Mouse (Mus musculus): ENCODE measurements at regions not wholly inside any gene's neighbourhood (a gene's known extent, or its start where the extent isn't known, plus 50 kb on each side); places are given as distances from the start of the nearest gene placed in this dataset.
A peak's percentile ranks its signal among the peaks of the same experiment; 100 is the strongest.

DNA sequence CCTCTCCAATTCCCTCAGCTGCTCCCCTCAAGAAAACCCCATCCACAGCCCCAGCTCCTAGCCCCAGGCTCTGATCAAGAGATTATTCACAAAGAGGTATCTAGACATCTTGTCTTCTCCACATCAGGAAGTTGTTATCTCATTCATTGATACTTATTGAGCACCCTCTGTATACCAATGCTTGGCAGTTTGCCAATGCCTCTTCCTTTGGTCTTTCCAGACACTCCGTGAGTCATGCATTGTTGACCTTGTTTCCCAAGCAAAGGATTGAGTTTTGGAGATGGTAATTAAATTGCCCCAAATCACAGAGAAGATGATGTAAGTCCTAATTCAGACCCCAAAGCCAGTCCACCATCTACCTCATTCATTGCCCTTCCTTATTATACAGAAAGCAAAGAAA, 235.9 kb upstream of the Zmiz1 start:
- DNase-seq (ENCODE audit: low spot score in 2 of 2): no peak

DNA sequence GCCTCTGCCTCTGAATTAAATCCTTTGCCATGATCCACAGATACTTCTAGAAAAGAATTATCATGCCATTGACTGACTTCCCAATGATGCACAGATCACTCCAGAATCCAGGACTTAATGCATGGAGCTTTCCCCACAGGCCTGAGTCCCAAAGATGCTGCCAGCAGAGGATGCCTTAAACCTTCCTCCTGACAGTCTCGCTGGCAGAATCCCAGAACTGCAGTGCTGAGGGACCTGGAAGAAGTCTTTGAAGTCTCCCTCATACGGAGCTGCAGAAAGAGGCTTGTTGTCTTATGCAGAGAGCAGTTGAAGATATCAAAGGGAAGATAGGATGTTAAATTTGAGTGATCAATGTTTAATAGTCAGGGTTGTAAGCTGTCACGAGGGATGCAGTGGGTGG, 233.8 kb upstream of the Zmiz1 start:
- DNase-seq (ENCODE audit: low spot score in 2 of 2): no peak

DNA sequence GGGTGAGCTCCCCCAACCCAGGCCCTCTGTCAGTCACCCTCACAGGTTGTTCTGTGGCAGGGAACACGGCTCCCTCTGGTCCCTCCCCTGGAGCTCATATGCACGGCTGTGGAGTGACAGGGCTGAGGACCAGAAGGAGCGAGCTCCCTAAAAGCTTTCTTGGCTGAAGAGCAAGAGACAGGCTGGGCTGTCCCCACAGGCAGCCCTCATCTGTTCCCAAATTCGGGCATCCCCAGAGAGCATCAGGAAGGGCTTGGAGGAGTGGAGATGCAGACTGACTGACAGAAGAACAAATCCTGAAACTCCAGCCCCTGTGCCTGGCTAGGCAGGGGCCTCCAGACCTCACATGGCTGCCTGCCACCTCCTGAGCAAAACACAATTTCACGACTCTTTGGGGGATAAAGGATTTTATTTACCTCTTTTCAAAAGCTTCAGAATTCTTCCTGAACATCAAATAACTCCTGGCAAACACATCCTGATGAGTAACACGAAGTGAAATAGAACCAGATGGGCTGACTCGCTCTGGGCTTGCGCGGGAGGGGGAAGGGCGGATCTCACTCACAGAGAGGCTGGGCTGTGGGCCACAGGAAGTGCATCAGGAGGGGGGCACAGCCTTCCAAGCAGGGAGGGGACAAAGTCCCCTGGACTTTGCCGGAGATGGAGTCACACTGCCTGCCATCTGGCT, 232.7 kb upstream of the Zmiz1 start:
- DNase-seq (ENCODE audit: low spot score in 2 of 2): peak in 1 of 2 experiments; percentile 40

DNA sequence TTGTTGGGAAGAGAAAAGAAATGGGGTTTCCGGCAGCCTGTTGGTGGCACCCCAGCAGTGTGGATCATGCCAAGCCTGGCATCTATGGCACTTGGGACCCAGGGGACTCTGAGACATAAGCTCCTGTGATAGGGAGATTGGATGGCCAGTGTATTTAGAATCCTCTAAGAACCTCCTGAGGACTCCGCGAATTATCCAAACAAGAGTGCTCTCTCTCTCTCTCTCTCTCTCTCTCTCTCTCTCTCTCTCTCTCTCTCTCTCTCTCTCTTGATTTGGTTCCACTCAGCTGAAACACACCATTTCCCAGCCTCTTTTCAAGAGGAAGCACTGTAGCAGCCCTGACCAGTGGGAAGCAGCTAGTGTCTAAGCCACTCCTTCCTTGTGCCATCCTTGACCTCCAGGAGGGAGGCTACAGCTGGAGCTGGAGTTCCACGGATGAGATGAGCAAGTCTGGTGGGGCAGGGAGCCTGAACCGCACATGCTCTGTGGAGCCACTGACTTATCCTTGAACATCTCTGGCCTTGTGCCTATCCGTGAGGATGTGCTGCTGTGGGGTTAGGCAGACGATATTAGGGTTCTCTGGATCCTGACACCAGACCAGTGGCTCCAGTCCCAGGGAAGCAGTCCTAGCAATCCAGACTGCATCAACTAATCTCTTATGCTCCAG, 232.0 kb upstream of the Zmiz1 start:
- DNase-seq (ENCODE audit: low spot score in 2 of 2): no peak

DNA sequence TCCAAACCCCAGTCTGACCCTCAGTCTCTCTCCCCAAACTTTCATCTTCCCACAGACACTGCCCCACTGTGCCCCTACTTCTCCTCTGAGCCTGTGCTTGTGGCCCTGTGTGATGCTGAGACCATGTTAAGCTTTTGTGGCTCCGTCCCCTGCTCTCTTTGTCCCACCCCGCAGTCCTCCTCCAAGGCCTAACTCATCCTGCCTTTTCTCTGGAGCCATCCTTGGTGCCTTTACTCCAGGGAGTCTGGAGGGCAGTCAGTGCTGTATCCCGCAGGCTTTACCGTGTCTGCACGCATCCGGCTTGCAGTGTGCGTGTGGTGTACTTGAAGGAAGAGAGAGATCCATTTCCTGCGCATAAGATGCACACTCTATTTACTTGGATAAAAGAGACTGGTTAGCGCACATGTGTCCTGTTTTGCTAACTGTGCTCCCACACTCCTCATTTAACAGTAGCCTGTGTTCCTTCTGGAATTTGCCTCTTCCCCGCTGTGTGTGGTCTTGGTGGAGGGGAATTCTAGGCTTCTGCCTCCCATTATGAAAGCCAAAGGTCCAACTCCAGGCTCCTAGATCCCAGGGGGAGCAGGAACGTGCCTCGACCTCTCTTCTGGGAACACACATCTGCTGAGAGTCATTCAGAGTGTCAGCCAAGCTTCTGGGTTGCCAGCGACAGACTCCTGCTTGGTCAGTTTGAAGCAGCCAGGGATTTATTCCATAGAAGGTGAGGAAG, 230.5 kb upstream of the Zmiz1 start:
- no peak for DNase-seq (ENCODE audit: low spot score in 2 of 2)

DNA sequence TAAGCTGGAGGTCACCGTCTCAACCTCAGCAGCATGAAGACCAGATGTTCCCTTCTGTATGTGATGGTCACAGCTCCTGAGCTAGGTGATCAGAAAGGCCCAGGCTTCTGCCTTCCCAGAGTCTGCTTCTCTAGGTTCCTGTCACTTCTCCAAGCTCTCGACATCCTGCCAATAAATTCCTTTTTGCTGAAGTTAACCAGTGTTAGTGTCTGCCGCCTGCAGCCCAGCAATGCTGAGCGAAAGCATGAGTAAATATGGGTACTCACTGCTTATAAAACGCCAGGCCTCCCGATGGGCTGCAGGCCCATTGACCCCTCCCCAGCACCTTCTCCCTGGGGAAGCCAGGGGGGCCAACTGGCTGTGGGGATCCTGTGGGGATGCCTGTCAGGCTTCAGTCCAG, 229.4 kb upstream of the Zmiz1 start:
- DNase-seq (ENCODE audit: low spot score in 2 of 2): no peak

DNA sequence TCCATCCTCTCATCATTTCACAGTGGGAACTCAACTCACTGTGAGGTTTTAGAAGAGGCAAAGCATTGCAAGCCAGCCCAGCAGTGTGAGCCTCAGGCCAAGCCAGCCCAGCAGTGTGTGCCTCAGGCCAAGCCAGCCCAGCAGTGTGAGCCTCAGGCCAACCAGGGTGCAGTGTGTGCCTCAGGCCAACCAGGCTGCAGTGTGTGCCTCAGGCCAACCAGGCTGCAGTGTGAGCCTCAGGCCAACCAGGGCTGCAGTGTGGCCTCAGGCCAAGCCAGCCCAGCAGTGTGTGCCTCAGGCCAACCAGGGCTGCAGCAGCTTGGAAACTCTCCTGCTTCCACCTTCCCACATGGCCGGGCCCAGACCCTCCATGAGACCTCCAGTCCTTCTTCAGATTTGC, 227.1 kb upstream of the Zmiz1 start:
- no peak for DNase-seq (ENCODE audit: low spot score in 2 of 2)

DNA sequence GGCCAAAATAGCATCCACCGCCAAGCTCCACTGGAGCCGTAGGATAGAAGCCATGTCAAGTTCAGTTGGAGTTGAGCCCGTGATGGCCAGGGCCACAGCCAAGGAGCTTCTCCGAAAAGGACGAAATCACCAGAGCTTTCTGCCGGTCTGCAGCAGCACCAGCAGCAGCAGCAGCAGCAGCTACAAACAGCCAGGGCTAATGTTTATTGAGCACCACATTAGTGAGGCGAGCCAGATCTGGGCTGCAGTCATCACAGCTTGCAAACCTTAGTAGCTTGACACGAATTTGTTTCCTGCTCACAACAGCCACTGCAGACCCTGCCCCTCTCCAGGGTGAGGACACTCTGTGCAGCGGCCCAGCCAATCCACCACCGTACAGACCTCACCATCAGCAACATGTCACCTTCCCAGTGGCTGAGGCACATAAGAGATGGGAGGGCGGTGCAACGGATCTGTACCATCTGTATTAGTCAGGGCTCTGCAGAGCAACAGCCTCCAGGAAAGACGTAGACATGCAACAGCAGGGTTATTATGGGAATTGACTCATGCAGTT, 222.5 kb upstream of the Zmiz1 start:
- DNase-seq (ENCODE audit: low spot score in 2 of 2): no peak

DNA sequence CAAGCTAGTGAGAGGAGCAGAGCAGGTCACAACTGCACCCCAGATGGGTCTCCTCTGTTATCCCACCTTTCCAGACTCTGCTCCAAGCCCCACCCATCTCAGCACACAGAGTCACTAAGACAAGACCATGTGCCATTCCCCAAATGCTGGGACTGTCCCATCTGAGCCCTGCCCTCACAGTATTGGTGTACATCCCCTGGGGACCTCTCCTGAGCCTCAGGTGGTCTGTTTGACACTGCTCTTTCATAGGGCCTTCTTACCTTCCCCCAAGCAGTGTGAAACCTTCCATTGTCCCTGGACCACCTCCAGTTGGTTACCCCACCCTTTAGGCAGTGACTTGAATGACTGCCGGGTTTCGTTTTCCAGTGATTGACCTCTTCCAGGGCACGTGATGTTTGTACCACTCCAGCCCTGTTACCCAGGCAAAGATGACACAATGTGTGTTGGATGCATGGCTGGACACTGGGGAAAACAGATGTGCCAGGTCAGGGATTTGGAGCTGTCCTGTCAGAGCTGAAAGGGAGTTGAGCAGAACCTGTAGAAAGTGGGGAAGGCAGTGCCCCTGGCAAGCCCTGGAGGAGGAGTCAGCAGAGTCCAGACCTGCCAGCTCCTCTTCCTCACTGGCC, 219.5 kb upstream of the Zmiz1 start:
- DNase-seq (ENCODE audit: low spot score in 2 of 2): no peak

DNA sequence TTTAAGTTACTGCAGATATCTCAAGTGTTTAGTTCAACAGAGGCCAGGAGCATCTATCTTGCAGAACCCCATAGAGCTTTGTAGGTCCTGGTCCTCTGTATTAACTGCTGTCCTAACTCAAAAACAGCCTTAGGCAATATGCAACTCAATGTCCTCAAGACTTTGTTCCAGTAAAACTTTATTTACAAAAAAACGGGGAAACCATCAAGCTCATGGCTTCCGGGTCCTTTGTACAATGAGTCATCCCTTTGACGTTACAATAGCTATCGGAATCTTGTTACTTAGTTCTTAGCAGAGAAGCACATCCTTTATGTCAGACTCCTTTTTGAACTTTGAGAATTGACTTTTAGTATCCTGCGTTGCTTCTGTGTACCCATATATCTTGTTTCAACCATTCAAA, 216.2 kb upstream of the Zmiz1 start:
- DNase-seq (ENCODE audit: low spot score in 2 of 2): no peak

DNA sequence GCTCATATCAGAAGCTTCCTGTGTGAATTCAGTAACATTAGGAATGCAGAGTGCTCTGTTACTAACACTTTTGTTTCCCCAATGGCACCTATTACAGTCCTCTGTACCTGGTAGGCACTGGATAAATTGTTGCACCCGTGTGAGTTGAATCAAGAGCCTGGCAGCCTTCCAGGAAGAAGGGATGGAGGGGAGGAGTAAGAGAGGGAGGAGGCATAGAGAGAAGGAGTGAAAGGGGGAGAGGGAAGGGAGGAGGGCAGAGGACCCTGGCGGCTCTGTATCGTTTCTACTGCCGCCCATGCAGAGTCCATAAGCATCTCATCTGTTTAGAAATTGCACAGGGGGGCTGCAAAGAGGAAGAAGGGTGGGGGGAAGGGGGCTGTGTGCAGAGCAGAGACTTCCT, 215.7 kb upstream of the Zmiz1 start:
- DNase-seq (ENCODE audit: low spot score in 2 of 2): no peak

DNA sequence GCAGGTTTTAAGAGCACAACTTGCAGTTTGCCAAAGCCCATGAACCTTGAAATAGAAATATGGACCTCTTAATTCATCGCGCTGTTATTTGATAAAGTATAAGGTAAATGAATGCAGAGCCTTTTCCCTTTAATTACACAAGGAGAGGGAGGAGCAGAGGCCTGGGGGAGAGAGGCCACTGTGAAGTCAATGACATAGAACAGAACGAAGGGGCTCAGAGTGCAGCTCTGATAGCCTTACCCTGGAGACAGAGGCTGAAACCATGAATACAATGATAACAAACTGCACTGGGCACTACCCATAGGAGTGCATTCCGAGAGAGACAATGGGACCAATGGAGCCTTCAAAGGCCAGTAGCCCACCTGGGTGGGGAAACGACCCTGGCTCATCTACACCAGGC, 215.3 kb upstream of the Zmiz1 start:
- no peak for DNase-seq (ENCODE audit: low spot score in 2 of 2)

DNA sequence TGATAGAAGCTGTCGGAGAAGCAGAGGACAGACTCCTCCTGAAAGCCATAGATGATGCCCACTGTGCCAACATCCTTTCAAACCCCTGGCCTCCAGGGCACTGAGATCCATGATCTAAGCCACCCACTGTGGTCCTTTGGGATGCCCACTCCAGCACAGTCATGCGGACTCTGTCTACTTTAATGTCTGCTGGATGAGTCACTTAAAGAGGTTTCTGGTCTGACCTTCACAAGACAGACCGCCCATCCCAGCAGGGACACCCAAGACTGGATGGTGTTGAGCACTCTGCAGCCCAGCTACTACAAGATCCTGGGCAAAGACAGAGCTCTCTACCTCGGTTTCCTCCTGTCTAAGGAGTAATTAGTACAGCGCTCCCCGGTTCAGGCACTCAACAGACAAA, 214.1 kb upstream of the Zmiz1 start:
- DNase-seq (ENCODE audit: low spot score in 2 of 2): no peak

DNA sequence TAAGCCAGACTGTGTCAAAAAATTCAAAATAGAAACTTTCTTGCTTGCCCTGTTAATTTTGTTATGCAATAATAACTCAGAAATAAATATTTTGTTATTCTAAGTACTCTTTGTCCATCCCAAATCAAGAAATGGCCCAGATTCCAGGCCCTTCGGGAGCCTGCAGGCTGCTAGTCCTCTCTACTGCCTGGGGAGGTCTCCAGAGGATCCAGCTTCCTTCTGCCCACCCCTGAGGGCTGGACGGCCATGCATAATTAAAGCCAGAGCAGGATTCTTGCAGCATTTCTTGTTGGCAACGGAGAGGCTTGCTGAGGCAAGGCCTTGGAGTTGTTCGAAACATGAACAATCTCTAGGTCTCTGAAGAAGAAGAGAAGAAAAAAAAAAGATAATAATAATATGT, 213.3 kb upstream of the Zmiz1 start:
- no peak for DNase-seq (ENCODE audit: low spot score in 2 of 2)

DNA sequence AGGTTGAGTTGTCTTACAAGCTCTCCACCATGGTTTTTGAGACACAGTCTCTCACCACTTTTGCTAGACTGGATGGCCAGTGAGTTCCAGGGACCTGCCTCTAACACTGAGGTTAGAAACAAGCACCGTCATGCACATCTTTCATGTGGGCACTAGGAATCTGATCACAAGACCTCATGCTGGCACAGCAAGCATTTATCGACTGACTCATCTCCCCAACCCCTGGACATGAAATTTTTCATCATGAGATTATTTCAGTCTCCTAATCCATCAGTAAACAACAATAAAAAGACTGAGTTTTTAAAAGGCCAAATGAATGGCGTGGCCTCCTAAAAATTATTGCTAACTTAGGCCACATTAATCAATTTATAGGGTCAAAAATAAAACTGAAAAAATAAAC, 210.0 kb upstream of the Zmiz1 start:
- DNase-seq (ENCODE audit: low spot score in 2 of 2): no peak

DNA sequence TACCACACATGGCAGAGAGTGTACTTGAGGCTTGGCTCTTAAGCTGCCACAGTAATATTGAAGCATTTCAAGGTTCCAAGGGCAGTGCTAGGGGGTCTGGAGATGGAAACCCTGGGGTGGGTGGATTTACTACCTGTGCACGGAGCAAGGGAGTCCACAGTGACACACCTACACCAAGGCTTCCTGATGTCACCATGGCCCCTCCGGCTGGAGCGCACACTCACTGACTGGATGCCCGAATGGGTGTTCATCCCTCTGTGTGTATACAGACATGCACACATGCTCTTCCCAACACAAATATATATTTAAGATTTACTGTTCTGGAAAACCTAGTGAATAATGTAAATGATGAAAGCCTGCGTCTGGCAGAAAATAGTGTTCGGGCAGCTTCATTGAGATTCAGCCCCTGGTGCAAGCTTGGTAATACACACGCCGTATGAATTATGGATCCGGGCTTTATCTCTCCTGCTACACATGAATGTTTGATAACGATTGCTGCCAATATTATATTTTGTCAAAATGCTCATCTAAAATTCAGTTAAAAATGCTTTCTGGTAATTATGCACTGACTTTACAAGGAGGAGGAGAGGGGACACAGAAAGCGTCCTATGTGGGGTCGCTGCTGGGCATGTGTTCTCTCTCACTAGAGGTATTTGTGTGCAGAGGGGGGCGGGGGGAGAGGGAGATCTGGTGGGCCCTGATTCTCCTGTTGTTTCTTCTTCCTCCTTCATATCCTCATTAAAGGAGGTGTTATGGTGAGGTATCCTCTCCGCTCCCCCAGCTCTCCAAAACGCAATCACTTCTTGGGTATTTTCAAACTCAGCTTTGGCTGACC, 205.8 kb upstream of the Zmiz1 start:
- DNase-seq (ENCODE audit: low spot score in 2 of 2): no peak

DNA sequence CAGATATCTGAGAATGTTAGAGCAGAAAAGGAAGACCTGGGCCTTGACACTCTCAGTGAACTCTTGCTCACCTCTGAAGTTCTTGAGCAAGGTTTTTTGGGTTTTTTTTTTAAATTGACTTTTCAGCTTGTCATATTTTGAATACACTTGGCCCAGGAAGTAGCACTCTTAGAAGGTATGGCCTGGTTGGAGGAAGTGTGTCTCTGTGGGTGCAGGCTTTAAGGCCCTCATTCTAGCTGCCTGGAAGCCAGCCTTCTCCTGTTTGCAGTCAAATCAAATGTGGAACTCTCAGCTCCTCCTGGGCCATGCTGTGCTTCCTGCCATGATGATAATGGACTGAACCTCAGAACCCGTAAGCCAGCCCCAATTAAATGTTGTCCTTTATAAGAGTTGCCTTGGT, 195.9 kb upstream of the Zmiz1 start:
- no peak for DNase-seq (ENCODE audit: low spot score in 2 of 2)

DNA sequence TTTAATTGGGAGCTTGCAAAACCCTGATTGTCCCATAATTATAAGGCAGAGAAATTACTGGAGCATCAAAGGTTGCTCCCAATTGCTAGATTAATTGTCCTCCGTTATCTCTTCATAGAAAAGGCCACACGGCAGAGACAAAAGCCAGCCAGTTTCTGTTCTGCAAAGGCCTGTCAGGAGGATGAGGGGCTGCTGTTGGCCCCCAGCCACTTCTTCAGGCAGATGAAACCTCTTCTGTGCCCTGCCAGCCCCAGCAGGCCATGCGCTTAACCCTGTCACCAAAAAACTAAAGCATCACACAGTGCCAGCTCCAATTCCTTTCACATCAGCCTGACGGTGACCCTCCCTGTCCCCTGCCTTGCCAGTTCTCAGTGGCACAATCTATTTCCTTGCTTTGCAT, 192.1 kb upstream of the Zmiz1 start:
- DNase-seq (ENCODE audit: low spot score in 2 of 2): no peak

DNA sequence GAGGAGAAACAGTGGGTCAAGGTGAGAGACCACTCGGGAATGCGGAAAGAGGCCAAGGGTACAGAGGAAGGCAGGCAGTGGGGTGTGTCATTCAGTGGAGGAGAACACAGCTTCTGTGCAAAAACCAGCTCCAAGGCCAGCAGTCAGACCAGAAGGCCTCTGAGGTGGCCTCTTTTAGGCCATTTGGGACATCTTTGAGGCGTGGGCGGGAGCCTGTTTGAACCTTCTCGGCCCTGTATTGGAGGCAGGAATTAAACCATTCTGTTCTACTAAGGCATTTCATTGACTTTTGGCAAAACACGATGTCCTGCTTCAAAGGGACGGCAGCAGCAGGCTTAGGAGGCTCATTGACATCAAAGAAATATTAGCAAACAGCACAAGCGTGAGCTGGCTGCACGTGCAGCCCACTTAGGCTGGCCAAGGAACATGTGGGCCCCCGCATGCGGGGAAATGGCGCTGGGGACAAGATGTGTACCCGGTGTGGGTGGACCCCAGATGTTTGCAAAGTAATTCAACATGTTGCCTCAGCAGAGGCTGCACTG, 190.8 kb upstream of the Zmiz1 start:
- DNase-seq (ENCODE audit: low spot score in 2 of 2): no peak

DNA sequence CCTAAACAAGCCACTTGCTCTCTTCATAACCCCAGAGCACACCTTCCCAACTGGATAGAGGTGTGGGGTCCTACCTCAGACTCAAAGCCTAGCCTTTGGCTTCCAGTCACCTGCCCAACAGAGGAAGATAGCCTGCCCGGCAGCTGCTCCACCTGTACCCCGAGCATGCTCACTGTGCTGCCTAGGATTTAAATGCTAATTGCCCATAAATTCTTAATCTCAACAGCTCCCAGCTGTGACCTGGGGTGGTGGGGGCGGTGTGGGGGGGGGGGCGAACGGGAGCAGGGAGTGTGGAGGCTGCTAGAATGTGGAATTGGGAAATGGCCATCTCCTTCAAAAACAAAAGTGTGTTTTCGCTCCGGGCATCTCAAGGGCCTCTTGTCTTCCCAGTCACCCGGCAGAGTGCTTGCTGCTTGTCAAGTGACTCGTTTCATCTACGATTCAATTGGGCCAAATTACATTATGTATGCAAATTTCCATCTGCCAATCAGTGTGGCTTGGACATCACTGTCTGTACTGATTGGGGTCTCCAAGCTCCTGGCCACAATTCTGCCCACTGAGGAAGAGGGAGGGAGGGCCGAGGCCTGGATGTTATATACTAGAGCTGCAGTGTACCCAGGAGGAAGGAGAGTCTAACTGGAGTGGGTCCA, 188.6 kb upstream of the Zmiz1 start:
- no peak for DNase-seq (ENCODE audit: low spot score in 2 of 2)

Measured in spleen, postnatal 10 days (tissue).